Mouse (Mus musculus) kidney, postnatal 0 days (tissue): ENCODE results near the gene Rai14. TPM values are rescaled to one million over a fixed set of nuclear protein-coding genes. Genes with fewer than 3 reads are reported as not detected.

Source experiments
- ATAC-seq: fragments of 200-750 bp; cut with Nextera tagmentation; replicated peaks from 2 replicates; pipeline ENCODE4 v1.8.0; 2017; ENCODE audit warnings: low read depth, moderate number of reproducible peaks, moderate TSS enrichment, moderate library complexity; ENCODE audit not compliant: low FRiP score
- DNase-seq: peaks from one replicate; pipeline ENCODE4 v3.0.0-alpha.2; 2016; ENCODE audit warnings: low spot score
- H3K27ac ChIP-seq: fragments of 300-500 bp; sonication (generic); 2 replicates; pipeline ENCODE4 v1.5.1; 2014; ENCODE audit warnings: mild to moderate bottlenecking
- H3K27me3 ChIP-seq: fragments of 300-500 bp; sonication (generic); 2 replicates; pipeline ENCODE4 v1.6.1; 2014; ENCODE audit warnings: low read length, mixed read lengths; ENCODE audit not compliant: insufficient read depth
- H3K36me3 ChIP-seq: fragments of 300-500 bp; sonication (generic); 2 replicates; pipeline ENCODE4 v1.6.1; 2014; ENCODE audit warnings: low read length, mixed read lengths; ENCODE audit not compliant: insufficient read depth
- H3K4me1 ChIP-seq: fragments of 300-500 bp; sonication (generic); replicated peaks from 2 replicates; pipeline ENCODE4 v1.6.1; 2014; ENCODE audit warnings: antibody characterized with exemption, low read length, mixed read lengths; ENCODE audit not compliant: insufficient read depth
- H3K4me2 ChIP-seq: fragments of 300-500 bp; sonication (generic); 2 replicates; pipeline ENCODE4 v1.6.1; 2014; ENCODE audit warnings: mild to moderate bottlenecking, low read length, moderate library complexity, mixed read lengths
- H3K4me3 ChIP-seq: fragments of 300-500 bp; sonication (generic); replicated peaks from 2 replicates; pipeline ENCODE4 v1.5.1; 2014; ENCODE audit warnings: low read depth, low read length
- H3K9ac ChIP-seq: fragments of 300-500 bp; sonication (generic); 2 replicates; pipeline ENCODE4 v1.6.1; 2014; ENCODE audit warnings: low read depth, low read length
- H3K9me3 ChIP-seq: fragments of 300-500 bp; sonication (generic); replicated peaks from 2 replicates; pipeline ENCODE4 v1.6.1; 2016; ENCODE audit warnings: low read length, inconsistent platforms, mixed read lengths
- CTCF ChIP-seq: IDR thresholded peaks from 2 replicates; pipeline ENCODE4 v1.5.1; 2016; ENCODE audit warnings: antibody characterized with exemption, low read depth, mild to moderate bottlenecking, moderate library complexity
- WGBS: fragments of 180-500 bp; shearing (Covaris S2); extraction: QIAGEN DNeasy Blood & Tissue Kit; methylation state at CpG from one replicate; pipeline ENCODE4 v1.1.7; 2014; 5-methylcytosine and 5-hydroxymethylcytosine counted together
- polyA plus RNA-seq: library from polyadenylated mRNA; unstranded; fragments of >200 nt; fragmentation: Nextera tagmentation; extraction: Ambion mirVana; gene quantifications from 2 replicates; pipeline ENCODE4 v1.2.1, GENCODE M21; 2015

The Rai14 gene
- polyA plus RNA-seq, 1 experiment from 2014 or later, result 38.5 TPM

- ATAC-seq, result no peak
- Histone ChIP-seq H3K27ac (no peak overlapping the region), H3K27me3 (no peaks in the 10 kb centered on the region), H3K4me2 (no peak overlapping the region), H3K36me3 (peaks cover 12% of the 10 kb centered on the region), H3K4me1 (no peaks in the 10 kb centered on the region), H3K9me3 (no peaks in the 10 kb centered on the region), H3K9ac (no peak overlapping the region), H3K4me3 (no peak overlapping the region)
- no peak for TF ChIP-seq CTCF
- WGBS, result 82% methylated on average over 10 of the region's 10 CpGs
- DNase-seq, result no peak
Measured at GRCm38 (mm10) chr15:10584359-10585187, 129.9 kb downstream of the Rai14 start.

- Histone ChIP-seq H3K9ac (no peak overlapping the region), H3K36me3 (peaks cover 14% of the 10 kb centered on the region; the same call in 1 of the 2 replicates), H3K4me1 (no peaks in the 10 kb centered on the region), H3K9me3 (no peaks in the 10 kb centered on the region), H3K4me3 (no peak overlapping the region), H3K4me2 (no peak overlapping the region), H3K27ac (0 out of 2 replicates have a peak overlapping the region, but pooled peaks have one; percentile 15), H3K27me3 (no peaks in the 10 kb centered on the region)
- ATAC-seq (peak; percentile 94), DNase-seq (peak; percentile 88)
- peak; percentile 96 for TF ChIP-seq CTCF
- WGBS, result 45% methylated on average over 8 of the region's 8 CpGs
Measured at GRCm38 (mm10) chr15:10583408-10583807, 131.0 kb downstream of the Rai14 start.

- H3K4me2 ChIP-seq, result no peak overlapping the region
- no peaks in the 10 kb centered on the region for H3K4me1 ChIP-seq
- no peak for DNase-seq
- H3K4me3 ChIP-seq, result no peak overlapping the region
- peak; percentile 16; the same call in 1 of the 2 replicates for ATAC-seq
- H3K27ac ChIP-seq, result no peak overlapping the region
- no peak for TF ChIP-seq CTCF
- 78% methylated on average over 3 of the region's 3 CpGs for WGBS
- H3K9ac ChIP-seq, result no peak overlapping the region
- H3K9me3 ChIP-seq, result no peaks in the 10 kb centered on the region
- H3K27me3 ChIP-seq, result no peaks in the 10 kb centered on the region
- peaks cover 41% of the 10 kb centered on the region for H3K36me3 ChIP-seq
Measured at GRCm38 (mm10) chr15:10579159-10579558, 135.3 kb downstream of the Rai14 start.

DNA sequence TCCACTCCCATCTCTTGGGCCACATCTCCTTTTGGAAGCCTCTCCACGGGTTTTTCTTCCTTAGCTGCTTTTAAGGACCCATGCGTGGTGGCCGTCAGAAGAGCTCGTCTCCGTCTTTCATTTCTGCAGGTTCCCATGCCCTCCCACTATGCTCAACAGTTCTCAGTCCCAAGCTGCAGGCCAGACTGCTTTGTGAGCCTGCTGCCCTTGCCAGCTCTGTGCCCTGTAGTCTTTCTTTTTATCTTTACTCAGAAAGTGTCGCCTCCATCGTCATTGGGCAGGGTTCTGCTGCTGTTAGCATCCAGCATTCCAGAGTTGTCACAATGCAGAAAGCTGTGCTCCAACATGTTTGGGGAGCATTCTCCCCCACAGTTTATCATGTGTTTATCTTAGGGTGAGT is 147.9 kb downstream of the Rai14 start:
- H3K9me3 ChIP-seq, result no peaks in the 10 kb centered on the region
- no peak overlapping the region for H3K27ac ChIP-seq
- no peak for TF ChIP-seq CTCF
- WGBS, result 89% methylated on average over 7 of the region's 7 CpGs
- no peak for ATAC-seq
- no peak overlapping the region for H3K4me2 ChIP-seq
- DNase-seq, result no peak
- H3K36me3 ChIP-seq, result peaks cover 38% of the 10 kb centered on the region
- H3K4me1 ChIP-seq, result no peaks in the 10 kb centered on the region
- H3K9ac ChIP-seq, result no peak overlapping the region
- H3K27me3 ChIP-seq, result no peaks in the 10 kb centered on the region
- no peak overlapping the region for H3K4me3 ChIP-seq

DNA sequence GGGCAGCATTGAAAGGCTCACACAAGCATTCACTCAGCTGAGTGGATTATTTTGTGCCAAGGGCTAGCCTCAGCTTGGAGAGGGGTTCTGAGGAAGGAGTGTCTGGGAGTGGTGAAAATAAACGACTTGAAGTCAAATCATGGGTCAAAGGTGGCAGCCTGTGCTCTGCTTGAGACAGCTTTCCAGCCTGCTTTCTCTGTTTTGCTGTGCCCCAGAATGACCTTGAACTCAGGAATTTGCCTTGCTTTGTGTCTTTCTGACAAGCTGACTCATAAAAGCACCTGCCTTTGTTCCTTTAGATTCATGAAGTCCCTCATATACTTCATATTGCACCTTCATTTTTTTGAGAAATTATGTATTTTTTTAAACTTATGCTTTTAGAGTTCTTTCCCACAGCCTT is 150.2 kb downstream of the Rai14 start:
- Histone ChIP-seq H3K36me3 (peaks cover 20% of the 10 kb centered on the region), H3K4me3 (no peak overlapping the region), H3K27ac (no peak overlapping the region), H3K4me1 (no peaks in the 10 kb centered on the region), H3K4me2 (no peak overlapping the region), H3K9me3 (no peaks in the 10 kb centered on the region), H3K9ac (no peak overlapping the region), H3K27me3 (no peaks in the 10 kb centered on the region)
- WGBS, result 32% methylated on average over 1 of the region's 1 CpGs
- no peak for TF ChIP-seq CTCF
- DNase-seq (no peak), ATAC-seq (no peak)

- no peak overlapping the region for H3K27ac ChIP-seq
- no peaks in the 10 kb centered on the region for H3K9me3 ChIP-seq
- no peak overlapping the region for H3K4me3 ChIP-seq
- ATAC-seq (no peak), DNase-seq (no peak)
- peaks cover 2% of the 10 kb centered on the region for H3K36me3 ChIP-seq
- H3K4me1 ChIP-seq, result no peaks in the 10 kb centered on the region
- no peak overlapping the region for H3K4me2 ChIP-seq
- H3K27me3 ChIP-seq, result no peaks in the 10 kb centered on the region
- H3K9ac ChIP-seq, result no peak overlapping the region
- no peak for TF ChIP-seq CTCF
Measured at GRCm38 (mm10) chr15:10562281-10562680, 152.1 kb downstream of the Rai14 start.
